Mouse (Mus musculus) kidney, embryonic 14.5 days (tissue): ENCODE measurements around the gene Creb3l2. TPM values are rescaled to one million over a fixed set of nuclear protein-coding genes. Genes with fewer than 3 reads are reported as not detected.

Experiments used
- ATAC-seq: fragments of 200-750 bp; cut with Nextera tagmentation; 2 replicates; pipeline ENCODE4 v1.8.0; 2017; ENCODE audit warnings: moderate number of reproducible peaks, mild to moderate bottlenecking, moderate TSS enrichment, moderate library complexity; ENCODE audit not compliant: low FRiP score, low TSS enrichment
- H3K27ac ChIP-seq: fragments of 300-500 bp; sonication (generic); 2 replicates; pipeline ENCODE4 v1.5.1; 2014; ENCODE audit warnings: low read depth, mild to moderate bottlenecking, low read length, moderate library complexity, mixed read lengths
- H3K27me3 ChIP-seq: fragments of 300-500 bp; sonication (generic); 2 replicates; pipeline ENCODE4 v1.6.1; 2014; ENCODE audit warnings: mild to moderate bottlenecking, low read length; ENCODE audit not compliant: control insufficient read depth, insufficient read depth
- H3K36me3 ChIP-seq: fragments of 300-500 bp; sonication (generic); 2 replicates; pipeline ENCODE4 v1.6.1; 2014; ENCODE audit warnings: low read length, mixed read lengths; ENCODE audit not compliant: control insufficient read depth, insufficient read depth
- H3K4me1 ChIP-seq: fragments of 300-500 bp; sonication (generic); 2 replicates; pipeline ENCODE4 v1.6.1; 2014; ENCODE audit warnings: low read length, mixed read lengths; ENCODE audit not compliant: control insufficient read depth, insufficient read depth
- H3K4me2 ChIP-seq: fragments of 300-500 bp; sonication (generic); replicated peaks from 2 replicates; pipeline ENCODE4 v1.6.1; 2014; ENCODE audit warnings: low read depth, mild to moderate bottlenecking, low read length
- H3K4me3 ChIP-seq: fragments of 300-500 bp; sonication (generic); 2 replicates; pipeline ENCODE4 v1.5.1; 2014; ENCODE audit warnings: mild to moderate bottlenecking, low read length
- H3K9ac ChIP-seq: fragments of 300-500 bp; sonication (generic); 2 replicates; pipeline ENCODE4 v1.6.1; 2014; ENCODE audit warnings: low read depth, mild to moderate bottlenecking, low read length, moderate library complexity
- H3K9me3 ChIP-seq: fragments of 300-500 bp; sonication (generic); 2 replicates; pipeline ENCODE4 v1.6.1; 2016; ENCODE audit warnings: low read length; ENCODE audit not compliant: control insufficient read depth
- WGBS: fragments of 180-500 bp; shearing (Covaris S2); extraction: QIAGEN DNeasy Blood & Tissue Kit; methylation state at CpG from one replicate; pipeline ENCODE4 v1.1.7; 2014; 5-methylcytosine and 5-hydroxymethylcytosine counted together
- polyA plus RNA-seq: library from polyadenylated mRNA; unstranded; fragments of >200 nt; fragmentation: Nextera tagmentation; extraction: Ambion mirVana; gene quantifications from 2 replicates; pipeline ENCODE4 v1.2.1, GENCODE M21; 2014

Creb3l2 gene
- 21.3 and 34.2 TPM in 2 replicates for polyA plus RNA-seq

DNA sequence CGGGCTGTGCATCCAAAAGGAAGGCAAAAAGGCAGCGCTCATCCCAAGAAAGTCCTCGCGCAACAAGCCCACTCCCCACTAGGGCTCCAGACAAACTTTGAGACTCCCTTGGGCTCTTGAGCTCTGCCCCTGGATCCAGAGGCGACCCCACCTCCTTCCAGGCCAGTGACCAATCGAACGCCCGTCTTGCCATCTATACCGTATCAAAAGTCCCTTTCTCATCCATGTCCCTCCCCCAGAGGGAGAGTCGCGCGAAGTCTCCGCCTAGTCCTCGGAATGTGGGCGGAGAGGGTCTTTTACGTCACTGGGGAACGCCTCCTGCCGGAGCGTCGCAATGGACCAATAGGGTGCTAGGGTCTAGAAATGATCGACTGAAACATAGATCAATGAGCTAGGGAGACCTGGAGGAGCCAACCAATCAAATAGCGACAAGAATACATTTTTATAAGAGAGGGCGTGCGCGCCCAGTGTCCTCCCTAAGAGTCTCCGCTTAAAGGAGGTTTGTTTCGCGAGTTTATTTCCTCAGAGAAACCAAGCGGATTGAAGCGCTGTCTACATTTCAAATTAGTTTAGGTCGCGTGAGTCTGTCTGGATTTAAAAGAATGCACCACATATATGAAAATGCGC is at the start of gene Creb3l2:
Gene Creb3l2 (minus strand): TSS at position 106 of the 627 bp plus-strand sequence.
- H3K4me2 ChIP-seq, result peak within 1 kb of the TSS; percentile 67
- peaks cover 2% of the 10 kb centered on the region; the same call in 1 of the 2 replicates for H3K36me3 ChIP-seq

DNA sequence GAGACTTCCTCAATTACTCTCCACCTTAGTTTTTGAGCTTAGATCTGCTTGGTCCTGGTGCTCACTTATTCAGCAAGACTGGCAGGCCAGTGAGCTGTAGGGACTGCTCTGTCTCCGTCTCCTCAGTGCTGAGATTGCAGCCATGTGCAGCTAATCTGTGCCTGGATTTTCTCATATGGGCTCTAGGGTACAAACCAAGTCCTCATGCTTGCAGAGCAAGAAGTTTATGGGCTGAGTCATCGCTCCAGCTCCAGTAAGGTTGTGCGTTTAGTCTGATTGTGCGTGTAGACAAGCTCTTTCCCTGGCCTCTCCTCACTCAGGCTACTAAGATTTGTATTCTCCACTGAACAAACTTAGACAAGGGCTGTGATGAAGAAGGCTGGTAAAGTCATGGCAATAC is 44.6 kb upstream of the Creb3l2 start:
- no peaks in the 10 kb centered on the region for H3K4me1 ChIP-seq
- H3K9me3 ChIP-seq, result no peaks in the 10 kb centered on the region
- no peak overlapping the region for H3K27ac ChIP-seq
- H3K9ac ChIP-seq, result no peak overlapping the region
- no peak for ATAC-seq
- H3K4me2 ChIP-seq, result no peak overlapping the region
- no peaks in the 10 kb centered on the region for H3K27me3 ChIP-seq
- 79% methylated on average over 4 of the region's 4 CpGs for WGBS
- H3K4me3 ChIP-seq, result no peak overlapping the region
- no peaks in the 10 kb centered on the region for H3K36me3 ChIP-seq

More for the DNA sequence above, at the start of gene Creb3l2:
- peak; percentile 99 for ATAC-seq
- Histone ChIP-seq H3K4me3 (peak within 1 kb of the TSS; percentile 95), H3K4me1 (peaks cover 37% of the 10 kb centered on the region), H3K27me3 (no peaks in the 10 kb centered on the region), H3K9ac (peak within 1 kb of the TSS; percentile 95), H3K9me3 (peaks cover 4% of the 10 kb centered on the region; the same call in 1 of the 2 replicates), H3K27ac (peak within 1 kb of the TSS; percentile 92)
- WGBS, result under 1% methylated on average over 33 of the region's 33 CpGs

DNA sequence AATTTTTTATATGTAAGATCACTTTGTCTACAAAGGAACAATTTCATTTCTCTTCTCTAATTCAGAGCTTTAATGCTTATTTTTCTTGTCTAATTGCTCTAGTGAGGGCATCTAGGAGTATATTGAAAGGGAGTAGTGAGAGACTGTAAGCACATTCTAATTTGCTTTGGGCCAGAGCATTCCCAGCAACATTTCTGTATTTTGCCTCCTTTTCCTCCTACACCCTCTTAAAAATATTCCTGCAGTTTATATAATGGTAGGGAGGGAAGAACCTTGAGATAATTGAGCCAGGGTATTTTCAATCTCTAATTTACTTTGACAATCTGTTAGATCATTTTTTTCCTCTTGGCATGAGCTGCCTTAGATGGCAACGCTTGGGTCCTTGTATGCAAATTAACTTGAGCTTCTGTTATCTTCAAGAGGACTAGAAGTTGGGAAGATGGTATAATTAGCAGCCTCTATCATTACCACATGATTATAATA is 42.7 kb upstream of the Creb3l2 start:
- 63% methylated on average over 1 of the region's 1 CpGs for WGBS
- H3K27ac ChIP-seq, result no peak overlapping the region
- no peak overlapping the region for H3K4me3 ChIP-seq
- H3K36me3 ChIP-seq, result no peaks in the 10 kb centered on the region
- ATAC-seq, result no peak
- no peak overlapping the region for H3K4me2 ChIP-seq
- no peaks in the 10 kb centered on the region for H3K4me1 ChIP-seq
- H3K9ac ChIP-seq, result no peak overlapping the region
- no peaks in the 10 kb centered on the region for H3K9me3 ChIP-seq
- no peaks in the 10 kb centered on the region for H3K27me3 ChIP-seq

- H3K27me3 ChIP-seq, result no peaks in the 10 kb centered on the region
- ATAC-seq, result no peak
- no peak overlapping the region for H3K4me2 ChIP-seq
- no peak overlapping the region for H3K9ac ChIP-seq
- H3K4me1 ChIP-seq, result no peaks in the 10 kb centered on the region
- WGBS, result 12% methylated on average over 5 of the region's 5 CpGs
- H3K9me3 ChIP-seq, result no peaks in the 10 kb centered on the region
- H3K27ac ChIP-seq, result no peak overlapping the region
- no peak overlapping the region for H3K4me3 ChIP-seq
- no peaks in the 10 kb centered on the region for H3K36me3 ChIP-seq
Measured at GRCm38 (mm10) chr6:37483262-37483661, 41.3 kb upstream of the Creb3l2 start.

DNA sequence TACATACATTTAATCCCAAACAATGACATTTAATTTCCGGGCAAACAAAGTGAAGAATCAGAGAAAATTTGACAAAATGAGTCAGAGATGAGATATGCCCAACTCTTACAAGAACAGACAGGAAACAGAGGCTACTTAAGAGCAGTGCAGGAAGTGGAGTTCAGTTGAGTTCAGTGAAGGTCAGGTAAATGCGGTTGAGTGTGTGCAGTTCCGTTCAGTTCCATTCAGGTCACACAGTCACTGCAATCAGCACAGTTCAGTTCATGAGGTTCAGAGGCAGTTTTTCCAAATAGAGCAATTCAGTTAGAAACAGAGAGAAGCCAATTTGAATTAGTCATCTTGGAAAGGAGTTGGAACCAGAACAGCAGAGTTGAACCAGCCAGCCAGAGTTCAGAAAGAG is 39.2 kb upstream of the Creb3l2 start:
- ATAC-seq, result no peak
- Histone ChIP-seq H3K9me3 (no peaks in the 10 kb centered on the region), H3K27me3 (no peaks in the 10 kb centered on the region), H3K4me2 (no peak overlapping the region), H3K27ac (no peak overlapping the region), H3K4me3 (no peak overlapping the region), H3K4me1 (no peaks in the 10 kb centered on the region), H3K9ac (no peak overlapping the region), H3K36me3 (no peaks in the 10 kb centered on the region)
- 85% methylated on average over 3 of the region's 3 CpGs for WGBS

DNA sequence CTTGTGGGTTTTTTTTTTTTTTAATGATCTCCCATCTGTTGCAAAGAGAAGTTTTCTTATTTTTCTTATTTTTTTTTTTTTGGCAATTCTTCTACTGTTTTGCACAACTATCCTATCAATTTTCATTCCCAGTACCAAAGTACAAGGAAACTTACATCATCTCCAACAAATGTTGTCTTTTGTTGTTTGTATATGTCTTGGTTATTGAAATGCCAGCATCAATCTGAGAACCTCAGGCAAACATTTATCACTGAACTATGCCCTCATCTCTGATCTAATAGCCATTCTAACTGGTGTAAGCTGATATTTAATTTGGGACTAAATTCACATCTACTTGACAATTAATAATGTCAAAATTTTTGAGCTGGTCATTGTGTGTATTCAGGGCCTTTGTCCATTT is 38.1 kb upstream of the Creb3l2 start:
- Histone ChIP-seq H3K27me3 (no peaks in the 10 kb centered on the region), H3K36me3 (no peaks in the 10 kb centered on the region), H3K9ac (no peak overlapping the region), H3K27ac (no peak overlapping the region), H3K4me1 (no peaks in the 10 kb centered on the region), H3K4me3 (no peak overlapping the region), H3K9me3 (no peaks in the 10 kb centered on the region), H3K4me2 (no peak overlapping the region)
- no peak for ATAC-seq

DNA sequence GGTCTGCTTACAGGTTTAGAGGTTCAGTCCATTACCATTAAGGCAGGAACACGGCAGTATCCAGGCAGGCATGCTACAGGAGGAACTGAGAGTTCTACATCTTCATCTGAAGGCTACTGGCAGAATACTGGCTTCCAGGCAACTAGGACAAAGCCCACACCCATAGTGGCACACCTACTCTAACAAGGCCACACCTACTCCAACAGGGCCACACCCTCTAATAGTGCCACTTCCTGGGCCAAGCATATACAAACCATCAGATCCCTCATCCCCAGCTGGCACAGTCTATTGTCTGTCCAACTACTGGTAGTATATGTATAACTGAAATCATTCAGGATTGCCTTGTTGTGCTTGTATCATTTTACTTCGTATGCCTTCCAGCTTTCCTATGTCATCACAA is 36.5 kb upstream of the Creb3l2 start:
- WGBS, result 86% methylated on average over 2 of the region's 2 CpGs
- no peaks in the 10 kb centered on the region for H3K9me3 ChIP-seq

DNA sequence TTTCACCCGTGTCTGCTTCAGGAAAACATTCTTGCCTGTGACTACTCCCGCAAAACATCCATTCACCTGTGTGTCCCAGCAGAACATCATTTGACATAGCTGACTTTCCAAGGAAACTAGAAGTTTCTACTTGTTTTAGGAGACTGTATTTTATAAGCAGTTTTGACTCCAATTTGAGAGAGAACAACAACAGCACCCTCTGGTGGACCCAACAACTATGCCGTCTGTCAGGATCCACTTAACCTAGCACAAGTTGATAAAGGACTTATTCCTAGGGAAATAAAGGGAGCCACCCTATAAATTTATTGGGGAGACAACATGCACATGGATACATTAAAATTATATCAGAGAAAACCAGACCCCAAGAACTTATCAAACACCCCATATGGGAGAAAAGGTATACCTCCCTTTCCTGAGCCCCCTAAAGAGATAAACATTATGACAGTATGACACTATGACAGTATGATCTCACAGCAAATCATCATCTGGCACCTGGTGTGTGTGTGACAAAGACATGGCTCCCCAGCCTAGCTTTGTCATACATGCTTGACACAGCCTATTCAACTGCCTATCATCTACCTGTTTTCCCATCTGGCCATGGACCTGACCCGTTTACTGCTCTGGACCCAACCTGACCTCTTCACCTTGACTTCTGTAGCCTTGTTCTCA is 31.9 kb upstream of the Creb3l2 start:
- Histone ChIP-seq H3K4me2 (no peak overlapping the region), H3K9me3 (no peaks in the 10 kb centered on the region), H3K27ac (no peak overlapping the region), H3K9ac (no peak overlapping the region), H3K4me1 (no peaks in the 10 kb centered on the region), H3K36me3 (no peaks in the 10 kb centered on the region), H3K4me3 (no peak overlapping the region), H3K27me3 (no peaks in the 10 kb centered on the region)
- no peak for ATAC-seq
- WGBS, result 89% methylated on average over 4 of the region's 4 CpGs

More for the DNA sequence above, 36.5 kb upstream of the Creb3l2 start:
- Histone ChIP-seq H3K27me3 (no peaks in the 10 kb centered on the region), H3K4me2 (no peak overlapping the region), H3K9ac (no peak overlapping the region), H3K27ac (no peak overlapping the region), H3K4me1 (no peaks in the 10 kb centered on the region), H3K36me3 (no peaks in the 10 kb centered on the region), H3K4me3 (no peak overlapping the region)
- no peak for ATAC-seq

DNA sequence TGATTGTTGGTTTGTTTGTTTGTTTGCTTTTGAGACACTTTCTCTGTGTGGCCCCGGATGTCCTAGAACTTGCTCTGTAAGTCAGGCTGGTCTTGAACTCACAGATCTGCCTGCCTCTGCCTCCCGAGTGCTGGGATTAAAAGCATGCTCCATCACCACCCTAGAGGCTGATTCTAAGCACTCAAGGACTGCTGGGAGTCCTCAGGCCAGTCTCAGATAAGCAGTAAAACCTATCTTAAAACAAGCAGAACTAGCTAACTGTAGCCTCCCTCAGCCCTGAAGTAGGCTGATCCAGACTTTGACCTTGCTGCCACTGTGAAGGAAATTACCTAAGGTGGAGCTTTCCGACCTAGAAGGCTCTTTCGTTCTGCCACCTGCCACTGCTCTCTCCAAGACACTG is 28.3 kb upstream of the Creb3l2 start:
- no peaks in the 10 kb centered on the region; the same call in 1 of the 2 replicates for H3K9me3 ChIP-seq
- no peak overlapping the region for H3K4me2 ChIP-seq
- no peak overlapping the region for H3K4me3 ChIP-seq
- H3K27me3 ChIP-seq, result no peaks in the 10 kb centered on the region
- ATAC-seq, result no peak
- H3K27ac ChIP-seq, result no peak overlapping the region
- no peaks in the 10 kb centered on the region for H3K4me1 ChIP-seq
- no peak overlapping the region for H3K9ac ChIP-seq
- 78% methylated on average over 4 of the region's 4 CpGs for WGBS
- no peaks in the 10 kb centered on the region for H3K36me3 ChIP-seq
